In genomic region chr9:121092568-121092967, GRCm38 (mm10) we compare ENCODE assay signal across 16 mouse cellular contexts.
DNase-seq lines count a peak whose midpoint lies in the region; ATAC-seq and TF ChIP-seq lines count a peak whose summit lies in the region.
"Had no signal": no experiment of that assay in that cellular context is flagged by ENCODE, and none has a peak within 500 bp of the region (broad histone marks: within the 10 kb centered on the region; RNA-seq: fewer than 3 reads in every experiment).

No protein-coding gene starts in this region.

- H3K4me2 ChIP-seq in kidney, embryonic 14.5 days (replicated peaks; ENCODE audit: low read depth, low read length) = no peak overlapping the region
- no peak overlapping the region for H3K4me2 ChIP-seq in lung, postnatal 0 days (replicated peaks; ENCODE audit: low read depth, low read length)
- H3K4me2 ChIP-seq in heart, embryonic 12.5 days = no peak overlapping the region
- H3K4me2 ChIP-seq: forebrain, embryonic 13.5 days; liver, embryonic 13.5 days had no signal

- H3K4me3 ChIP-seq in kidney, adult 2 months (ENCODE audit: insufficient read depth, low read depth, low read length) = no peak overlapping the region
- H3K4me3 ChIP-seq in kidney, embryonic 14.5 days (ENCODE audit: low read length) = no peak overlapping the region
- H3K4me3 ChIP-seq in lung, postnatal 0 days (ENCODE audit: low read depth, low read length) = no peak overlapping the region
- H3K4me3 ChIP-seq in heart, embryonic 12.5 days = no peak overlapping the region
- H3K4me3 ChIP-seq: forebrain, embryonic 13.5 days; liver, embryonic 13.5 days had no signal

- H3K27me3 ChIP-seq in kidney, adult 2 months (replicated peaks; ENCODE audit: control insufficient read depth, insufficient read depth, low read length) = no peaks in the 10 kb centered on the region
- no peaks in the 10 kb centered on the region for H3K27me3 ChIP-seq in kidney, embryonic 14.5 days (ENCODE audit: control insufficient read depth, insufficient read depth, low read length)
- H3K27me3 ChIP-seq in lung, postnatal 0 days (replicated peaks; ENCODE audit: insufficient read depth, low read length) = no peaks in the 10 kb centered on the region
- no peaks in the 10 kb centered on the region for H3K27me3 ChIP-seq in heart, embryonic 12.5 days (replicated peaks)
- H3K27me3 ChIP-seq: CH12.LX; forebrain, embryonic 13.5 days; liver, embryonic 13.5 days had no signal

- H3K4me1 ChIP-seq in kidney, adult 2 months (ENCODE audit: control insufficient read depth, insufficient read depth, low read length) = no peaks in the 10 kb centered on the region
- H3K4me1 ChIP-seq in kidney, embryonic 14.5 days (ENCODE audit: control insufficient read depth, insufficient read depth, low read length) = no peaks in the 10 kb centered on the region
- no peaks in the 10 kb centered on the region for H3K4me1 ChIP-seq in lung, postnatal 0 days (ENCODE audit: insufficient read depth, low read depth, low read length)
- H3K4me1 ChIP-seq in heart, embryonic 12.5 days (replicated peaks) = no peaks in the 10 kb centered on the region
- H3K4me1 ChIP-seq: liver, embryonic 13.5 days had no signal

- DNase-seq in kidney, adult 2 months = no peak
- no peak for DNase-seq in lung, postnatal 0 days (ENCODE audit: low spot score)
- DNase-seq in lung, postnatal 25 days (ENCODE audit: low spot score) = no peak
- peak; percentile 9 for DNase-seq in NIH3T3 (ENCODE audit: low read depth)
- DNase-seq: adrenal gland, adult 2 months; cerebellum, adult 9-10 months; kidney, postnatal 10 days; layer of hippocampus, adult 9-11 months; liver, embryonic 13.5 days; midbrain, embryonic 14.5 days; right cerebral cortex, postnatal 25 days had no signal

- peaks cover 2% of the 10 kb centered on the region; the same call in 1 of the 2 replicates for H3K9me3 ChIP-seq in kidney, embryonic 14.5 days (ENCODE audit: control insufficient read depth, low read length)
- no peaks in the 10 kb centered on the region for H3K9me3 ChIP-seq in lung, postnatal 0 days (ENCODE audit: low read length)
- H3K9me3 ChIP-seq in heart, embryonic 12.5 days (replicated peaks) = peaks cover 5% of the 10 kb centered on the region; the same call in 1 of the 2 replicates
- H3K9me3 ChIP-seq: liver, embryonic 13.5 days had no signal

- H3K27ac ChIP-seq in kidney, adult 2 months (ENCODE audit: insufficient read depth, low read depth, low read length) = no peak overlapping the region
- H3K27ac ChIP-seq in kidney, embryonic 14.5 days (ENCODE audit: low read depth, low read length) = no peak overlapping the region
- no peak overlapping the region for H3K27ac ChIP-seq in lung, postnatal 0 days (ENCODE audit: low read length)
- H3K27ac ChIP-seq in heart, embryonic 12.5 days (ENCODE audit: poor library complexity, severe bottlenecking) = no peak overlapping the region
- H3K27ac ChIP-seq: forebrain, embryonic 13.5 days; liver, embryonic 13.5 days had no signal

- peak; percentile 41; the same call in 1 of the 2 replicates for TF ChIP-seq CTCF in kidney, adult 2 months (conservative IDR thresholded peaks at IDR 0.05; ENCODE audit: insufficient read depth, insufficient read length, low read depth, low read length)
- peak; percentile 46 for TF ChIP-seq CTCF in lung, postnatal 0 days (IDR thresholded peaks at IDR 0.05)

- TF ChIP-seq EP300 in lung, postnatal 0 days (IDR thresholded peaks at IDR 0.05) = no peak

- 83% methylated on average over 5 of the region's 5 CpGs for WGBS in kidney, adult 2 months
- 85% methylated on average over 5 of the region's 5 CpGs for WGBS in kidney, embryonic 14.5 days
- 78% methylated on average over 5 of the region's 5 CpGs for whole genome bisulfite sequencing in lung, postnatal 0 days
- WGBS in heart, embryonic 12.5 days = 75% methylated on average over 5 of the region's 5 CpGs

- H3K36me3 ChIP-seq in kidney, adult 2 months (ENCODE audit: control insufficient read depth, insufficient read depth, low read length) = no peaks in the 10 kb centered on the region
- H3K36me3 ChIP-seq in kidney, embryonic 14.5 days (ENCODE audit: control insufficient read depth, insufficient read depth, low read length) = no peaks in the 10 kb centered on the region
- H3K36me3 ChIP-seq in lung, postnatal 0 days (ENCODE audit: insufficient read depth, low read length) = no peaks in the 10 kb centered on the region
- no peaks in the 10 kb centered on the region for H3K36me3 ChIP-seq in heart, embryonic 12.5 days
- H3K36me3 ChIP-seq: liver, embryonic 13.5 days had no signal

- TF ChIP-seq POLR2A in kidney, adult 2 months (IDR thresholded peaks at IDR 0.05; ENCODE audit: low read depth, low read length) = no peak

- H3K9ac ChIP-seq in kidney, embryonic 14.5 days (ENCODE audit: low read depth, low read length) = no peak overlapping the region
- H3K9ac ChIP-seq in lung, postnatal 0 days (replicated peaks; ENCODE audit: low read depth) = no peak overlapping the region
- no peak overlapping the region for H3K9ac ChIP-seq in heart, embryonic 12.5 days
- H3K9ac ChIP-seq: forebrain, embryonic 13.5 days; liver, embryonic 13.5 days had no signal

- no peak for ATAC-seq in kidney, embryonic 14.5 days (ENCODE audit: low FRiP score, low TSS enrichment)
- no peak for ATAC-seq in lung, postnatal 0 days
- ATAC-seq in megakaryocyte-erythroid progenitor cell, adult 5-6 weeks (replicated peaks; ENCODE audit: low FRiP score, low TSS enrichment, poor library complexity, severe bottlenecking) = 0 out of 2 replicates have a peak, but pooled peaks have one; percentile 59
- ATAC-seq in heart, embryonic 12.5 days (ENCODE audit: insufficient number of reproducible peaks, low FRiP score) = no peak
- ATAC-seq: forebrain, embryonic 13.5 days had no signal
